Comparison of ENCODE assay signal across 9 mouse cellular contexts in genomic region chr10:93335828-93336461, GRCm38 (mm10). TPM values are rescaled to one million over a fixed set of nuclear protein-coding genes. Genes with fewer than 3 reads are reported as not detected.
DNase-seq lines count a peak whose midpoint lies in the region; ATAC-seq and TF ChIP-seq lines count a peak whose summit lies in the region.
"Had no signal": no experiment of that assay in that cellular context is flagged by ENCODE, and none has a peak within 500 bp of the region (broad histone marks: within the 10 kb centered on the region; RNA-seq: fewer than 3 reads in every experiment).

No protein-coding gene starts in this region.

- H3K4me1 ChIP-seq in lung, embryonic 14.5 days (ENCODE audit: insufficient read depth) = no peaks in the 10 kb centered on the region
- no peaks in the 10 kb centered on the region for H3K4me1 ChIP-seq in stomach, postnatal 0 days (replicated peaks; ENCODE audit: control insufficient read depth, insufficient read depth)
- 0 out of 2 replicates have a peak, but pooled peaks cover 3% of the 10 kb centered on the region for H3K4me1 ChIP-seq in hindbrain, embryonic 13.5 days (replicated peaks)

- H3K9me3 ChIP-seq in lung, embryonic 14.5 days (ENCODE audit: low read depth, low read length) = no peaks in the 10 kb centered on the region
- H3K9me3 ChIP-seq in stomach, postnatal 0 days (ENCODE audit: control insufficient read depth, low read length) = no peaks in the 10 kb centered on the region
- H3K9me3 ChIP-seq in hindbrain, embryonic 13.5 days = no peaks in the 10 kb centered on the region
- H3K9me3 ChIP-seq: embryonic facial prominence, embryonic 13.5 days had no signal

- no peaks in the 10 kb centered on the region for H3K27me3 ChIP-seq in lung, embryonic 14.5 days (ENCODE audit: insufficient read depth, low read length)
- H3K27me3 ChIP-seq in stomach, postnatal 0 days (ENCODE audit: control insufficient read depth, insufficient read depth, low read length) = no peaks in the 10 kb centered on the region
- H3K27me3 ChIP-seq in hindbrain, embryonic 13.5 days = no peaks in the 10 kb centered on the region
- H3K27me3 ChIP-seq: embryonic facial prominence, embryonic 13.5 days had no signal

- DNase-seq in embryo, embryonic 10 days (ENCODE audit: low spot score) = peak; percentile 24
- DNase-seq in embryo, embryonic 9.5 days (ENCODE audit: extremely low spot score) = no peak
- peak; percentile 18 for DNase-seq in gastrocnemius, postnatal 10 days
- DNase-seq in kidney, adult 11 months = peak; percentile 84
- DNase-seq in lung, embryonic 14.5 days = peak; percentile 68
- DNase-seq in stomach, postnatal 0 days (ENCODE audit: low spot score) = peak; percentile 35
- no peak for DNase-seq in layer of hippocampus, adult 8-10 months (ENCODE audit: low spot score in 2 of 2)

- no peak overlapping the region for H3K4me3 ChIP-seq in lung, embryonic 14.5 days (ENCODE audit: low read depth, low read length)
- no peak overlapping the region for H3K4me3 ChIP-seq in stomach, postnatal 0 days (ENCODE audit: low read depth, low read length)
- H3K4me3 ChIP-seq in hindbrain, embryonic 13.5 days = no peak overlapping the region
- H3K4me3 ChIP-seq: embryonic facial prominence, embryonic 13.5 days had no signal

- TF ChIP-seq CTCF in lung, embryonic 14.5 days (IDR thresholded peaks at IDR 0.05; ENCODE audit: low read depth) = no peak
- no peak; the same call in 1 of the 2 replicates for TF ChIP-seq CTCF in stomach, postnatal 0 days (IDR thresholded peaks at IDR 0.05; ENCODE audit: low read depth)

- no peak overlapping the region for H3K4me2 ChIP-seq in lung, embryonic 14.5 days
- H3K4me2 ChIP-seq in stomach, postnatal 0 days (replicated peaks; ENCODE audit: low read depth) = no peak overlapping the region
- no peak overlapping the region for H3K4me2 ChIP-seq in hindbrain, embryonic 13.5 days
- H3K4me2 ChIP-seq: embryonic facial prominence, embryonic 13.5 days had no signal

- peak; percentile 29 for TF ChIP-seq EP300 in stomach, postnatal 0 days (optimal IDR thresholded peaks at IDR 0.05)

- 58% methylated on average over 16 of the region's 16 CpGs for WGBS in lung, embryonic 14.5 days
- 53% methylated on average over 16 of the region's 16 CpGs for WGBS in stomach, postnatal 0 days
- WGBS in hindbrain, embryonic 13.5 days = 85% methylated on average over 16 of the region's 16 CpGs

- no peaks in the 10 kb centered on the region for H3K36me3 ChIP-seq in lung, embryonic 14.5 days (ENCODE audit: insufficient read depth)
- H3K36me3 ChIP-seq in stomach, postnatal 0 days (ENCODE audit: control insufficient read depth, insufficient read depth, low read length) = no peaks in the 10 kb centered on the region
- H3K36me3 ChIP-seq in hindbrain, embryonic 13.5 days = no peaks in the 10 kb centered on the region
- H3K36me3 ChIP-seq: embryonic facial prominence, embryonic 13.5 days had no signal

- peak overlapping the region; percentile 19; the same call in 1 of the 2 replicates for H3K27ac ChIP-seq in lung, embryonic 14.5 days (ENCODE audit: low read depth)
- 0 out of 2 replicates have a peak overlapping the region, but pooled peaks have one; percentile 24 for H3K27ac ChIP-seq in stomach, postnatal 0 days (replicated peaks)
- H3K27ac ChIP-seq in hindbrain, embryonic 13.5 days = no peak overlapping the region
- H3K27ac ChIP-seq: embryonic facial prominence, embryonic 13.5 days had no signal

- no peak overlapping the region for H3K9ac ChIP-seq in lung, embryonic 14.5 days
- H3K9ac ChIP-seq in stomach, postnatal 0 days (ENCODE audit: low read length) = no peak overlapping the region
- H3K9ac ChIP-seq in hindbrain, embryonic 13.5 days = no peak overlapping the region
- H3K9ac ChIP-seq: embryonic facial prominence, embryonic 13.5 days had no signal

- peak; percentile 90 for ATAC-seq in lung, embryonic 14.5 days (ENCODE audit: insufficient read depth)
- peak; percentile 80 for ATAC-seq in stomach, postnatal 0 days (ENCODE audit: low FRiP score, low TSS enrichment)
- no peak for ATAC-seq in hindbrain, embryonic 13.5 days (ENCODE audit: low FRiP score)

RNA-seq across cellular contexts. Expression of gene Elk3, which starts 25.0 kb away (rescaled TPM):
- total RNA-seq in gastrocnemius, postnatal 10 days (2021) = 10 to 100 TPM; 41.9 to 46.7 TPM
- polyA plus RNA-seq in lung, embryonic 14.5 days (2014; fragmentation: Nextera tagmentation; extraction: Ambion mirVana) = 55.3 and 57.7 TPM in 2 replicates
- polyA plus RNA-seq in stomach, postnatal 0 days (2015; fragmentation: Nextera tagmentation; extraction: Ambion mirVana) = 11.3 and 12.5 TPM in 2 replicates
- total RNA-seq in layer of hippocampus, adult 8-10 months (2022) = 10 to 100 TPM in 2 of 4 experiments, 1 to 10 TPM in 2; 7.5 to 18.4 (median 12.0) TPM
- 10.4 and 13.0 TPM in 2 replicates for polyA plus RNA-seq in hindbrain, embryonic 13.5 days (2015; fragmentation: Nextera tagmentation; extraction: Ambion mirVana)

Comparison
In these comparisons a context has a peak if more than half of its experiments do, and no peak if none do; other contexts are left out.
1. DNase-seq: peak in embryo, embryonic 10 days (single experiment), gastrocnemius, postnatal 10 days (single experiment), kidney, adult 11 months (single experiment), lung, embryonic 14.5 days (single experiment) and stomach, postnatal 0 days (single experiment); none in embryo, embryonic 9.5 days (single experiment) and layer of hippocampus, adult 8-10 months (0 of 2).